Mouse (Mus musculus) thymus, adult 2 months (tissue): ENCODE data around the gene Dguok.

Source experiments
- CTCF ChIP-seq: fragments of 200-500 bp; IDR thresholded peaks from 2 replicates; pipeline ENCODE4 v1.5.1; 2012; ENCODE audit warnings: mild to moderate bottlenecking, control low read depth, low read length, moderate library complexity, borderline replicate concordance; ENCODE audit not compliant: control insufficient read depth, poor library complexity, insufficient read depth; ENCODE audit errors: extremely low read depth
- POLR2A ChIP-seq: fragments of 200-500 bp; IDR thresholded peaks from 2 replicates; pipeline ENCODE4 v1.6.1; 2012; ENCODE audit warnings: mild to moderate bottlenecking, low read length, control low read depth, moderate library complexity; ENCODE audit not compliant: control insufficient read depth, poor library complexity, insufficient read depth; ENCODE audit errors: extremely low read depth

DNA sequence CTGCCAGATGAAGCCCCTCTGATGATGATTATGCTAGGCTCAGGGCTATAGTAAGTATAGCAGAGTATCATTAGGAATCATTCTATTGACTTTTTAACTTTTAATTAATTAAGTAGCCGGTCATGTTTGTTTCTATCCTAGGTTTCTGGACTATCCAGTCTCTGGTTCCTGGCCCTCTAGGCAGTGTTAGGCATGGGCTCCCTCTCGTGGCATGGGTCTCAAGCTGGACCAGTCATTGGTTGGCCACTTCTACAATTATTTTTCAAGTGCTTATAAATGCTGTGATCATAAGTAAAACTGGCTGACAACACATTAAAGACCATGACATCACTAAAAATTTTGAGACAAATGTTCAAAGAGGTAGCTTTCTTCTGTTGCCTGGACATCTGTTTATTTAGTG is 3.4 kb upstream of the Dguok start:
- no peak for TF ChIP-seq POLR2A
- TF ChIP-seq CTCF: no peak
